Mouse (Mus musculus): ENCODE data around the gene Fam131a. TPM values are rescaled to one million over a fixed set of nuclear protein-coding genes. Genes with fewer than 3 reads are reported as not detected.

Gene Fam131a
- polyA plus RNA-seq, 1 experiment from 2014 or later: 58.5 TPM

- ATAC-seq (replicated peaks): no peak
- H3K27me3 ChIP-seq (replicated peaks): no peaks in the 10 kb centered on the region
- 74% methylated on average over 4 of the region's 4 CpGs for WGBS
- H3K4me1 ChIP-seq: peaks cover 7% of the 10 kb centered on the region
- H3K9me3 ChIP-seq: no peaks in the 10 kb centered on the region
- no peak overlapping the region for H3K4me3 ChIP-seq
- no peak overlapping the region for H3K9ac ChIP-seq
- H3K36me3 ChIP-seq (replicated peaks): peaks cover 11% of the 10 kb centered on the region; the same call in 1 of the 2 replicates
- no peak overlapping the region for H3K27ac ChIP-seq
- no peak overlapping the region for H3K4me2 ChIP-seq
These were observed 30.2 kb downstream of the Fam131a start for GRCm38 (mm10) chr16:20723247-20723646.

- Histone ChIP-seq H3K27ac (no peak overlapping the region), H3K36me3 (replicated peaks) (peaks cover 11% of the 10 kb centered on the region; the same call in 1 of the 2 replicates), H3K4me3 (no peak overlapping the region), H3K9ac (no peak overlapping the region), H3K4me1 (no peaks in the 10 kb centered on the region), H3K9me3 (no peaks in the 10 kb centered on the region), H3K27me3 (replicated peaks) (no peaks in the 10 kb centered on the region), H3K4me2 (no peak overlapping the region)
- peak; percentile 67 for ATAC-seq (replicated peaks)
- 41% methylated on average over 5 of the region's 5 CpGs for WGBS
These were observed 31.3 kb downstream of the Fam131a start for GRCm38 (mm10) chr16:20724338-20724748.

- Histone ChIP-seq H3K9ac (no peak overlapping the region), H3K27me3 (replicated peaks) (no peaks in the 10 kb centered on the region), H3K4me2 (no peak overlapping the region), H3K9me3 (no peaks in the 10 kb centered on the region), H3K27ac (no peak overlapping the region), H3K4me1 (no peaks in the 10 kb centered on the region), H3K36me3 (replicated peaks) (peaks cover 11% of the 10 kb centered on the region; the same call in 1 of the 2 replicates), H3K4me3 (no peak overlapping the region)
- WGBS: 81% methylated on average over 7 of the region's 7 CpGs
- ATAC-seq (replicated peaks): no peak
These were observed 32.3 kb downstream of the Fam131a start for GRCm38 (mm10) chr16:20725321-20725720.

GRCm38 (mm10) chr16:20725750-20726149 lies 32.7 kb downstream of the Fam131a start:
- Histone ChIP-seq H3K4me3 (no peak overlapping the region), H3K4me2 (no peak overlapping the region), H3K27ac (no peak overlapping the region), H3K4me1 (no peaks in the 10 kb centered on the region), H3K9ac (no peak overlapping the region), H3K36me3 (replicated peaks) (peaks cover 11% of the 10 kb centered on the region; the same call in 1 of the 2 replicates), H3K27me3 (replicated peaks) (no peaks in the 10 kb centered on the region), H3K9me3 (no peaks in the 10 kb centered on the region)
- WGBS: 82% methylated on average over 4 of the region's 4 CpGs
- no peak for ATAC-seq (replicated peaks)

- Histone ChIP-seq H3K9me3 (no peaks in the 10 kb centered on the region), H3K4me1 (no peaks in the 10 kb centered on the region), H3K36me3 (replicated peaks) (peaks cover 11% of the 10 kb centered on the region; the same call in 1 of the 2 replicates), H3K27ac (no peak overlapping the region), H3K27me3 (replicated peaks) (no peaks in the 10 kb centered on the region), H3K9ac (no peak overlapping the region), H3K4me3 (no peak overlapping the region), H3K4me2 (no peak overlapping the region)
- WGBS: 67% methylated on average over 1 of the region's 1 CpGs
- ATAC-seq (replicated peaks): no peak
These were observed 33.3 kb downstream of the Fam131a start for GRCm38 (mm10) chr16:20726384-20726783.

- ATAC-seq (replicated peaks): no peak
- Histone ChIP-seq H3K9ac (no peak overlapping the region), H3K4me1 (peaks cover 15% of the 10 kb centered on the region), H3K9me3 (no peaks in the 10 kb centered on the region), H3K27me3 (replicated peaks) (peaks cover 15% of the 10 kb centered on the region), H3K4me3 (no peak overlapping the region), H3K36me3 (replicated peaks) (no peaks in the 10 kb centered on the region), H3K27ac (no peak overlapping the region), H3K4me2 (no peak overlapping the region)
- WGBS: 40% methylated on average over 5 of the region's 5 CpGs
These were observed 37.3 kb downstream of the Fam131a start for GRCm38 (mm10) chr16:20730293-20730711.

GRCm38 (mm10) chr16:20731688-20732087 lies 38.6 kb downstream of the Fam131a start:
- H3K9ac ChIP-seq: no peak overlapping the region
- no peak overlapping the region for H3K4me2 ChIP-seq
- H3K4me1 ChIP-seq: peaks cover 15% of the 10 kb centered on the region
- no peaks in the 10 kb centered on the region for H3K36me3 ChIP-seq (replicated peaks)
- no peaks in the 10 kb centered on the region for H3K9me3 ChIP-seq
- ATAC-seq (replicated peaks): no peak
- no peak overlapping the region for H3K4me3 ChIP-seq
- H3K27ac ChIP-seq: 0 out of 2 replicates have a peak overlapping the region, but pooled peaks have one; percentile 67
- WGBS: 61% methylated on average over 5 of the region's 5 CpGs
- peaks cover 25% of the 10 kb centered on the region for H3K27me3 ChIP-seq (replicated peaks)

- ATAC-seq (replicated peaks): peak; percentile 50
- Histone ChIP-seq H3K27me3 (replicated peaks) (peaks cover 25% of the 10 kb centered on the region), H3K9me3 (no peaks in the 10 kb centered on the region), H3K4me2 (peak overlapping the region; percentile 89), H3K9ac (peak overlapping the region; percentile 84), H3K4me3 (peak overlapping the region; percentile 74), H3K27ac (peak overlapping the region; percentile 67), H3K36me3 (replicated peaks) (no peaks in the 10 kb centered on the region), H3K4me1 (peaks cover 15% of the 10 kb centered on the region)
- 0% methylated on average over 27 of the region's 30 CpGs for WGBS
These were observed 39.3 kb downstream of the Fam131a start for GRCm38 (mm10) chr16:20732251-20732924.

- no peaks in the 10 kb centered on the region for H3K36me3 ChIP-seq (replicated peaks)
- H3K27ac ChIP-seq: peak within 1 kb of the TSS; percentile 67
- under 1% methylated on average over 57 of the region's 70 CpGs for WGBS
- H3K27me3 ChIP-seq (replicated peaks): peaks cover 25% of the 10 kb centered on the region
- no peaks in the 10 kb centered on the region for H3K9me3 ChIP-seq
- peak within 1 kb of the TSS; percentile 74 for H3K4me3 ChIP-seq
- H3K9ac ChIP-seq: peak within 1 kb of the TSS; percentile 84
- peak within 1 kb of the TSS; percentile 89 for H3K4me2 ChIP-seq
- peaks cover 15% of the 10 kb centered on the region for H3K4me1 ChIP-seq
- peak; percentile 76 for ATAC-seq (replicated peaks)
These were observed 40.1 kb downstream of the Fam131a start, which contains the start of gene Chrd for GRCm38 (mm10) chr16:20732925-20733730. TSS of gene Chrd (plus strand) at chr16:20733127.

- H3K27ac ChIP-seq: no peak within 1 kb of the TSS
- ATAC-seq (replicated peaks): no peak
These were observed 41.0 kb downstream of the Fam131a start, which contains the start of gene Thpo for GRCm38 (mm10) chr16:20733731-20734730. TSS of gene Thpo (minus strand) at chr16:20734511.

GRCm38 (mm10) chr16:20735651-20736050 lies 42.6 kb downstream of the Fam131a start:
- Histone ChIP-seq H3K4me1 (peaks cover 15% of the 10 kb centered on the region), H3K4me3 (no peak overlapping the region), H3K27ac (no peak overlapping the region), H3K9ac (no peak overlapping the region), H3K36me3 (replicated peaks) (no peaks in the 10 kb centered on the region), H3K4me2 (no peak overlapping the region), H3K9me3 (no peaks in the 10 kb centered on the region), H3K27me3 (replicated peaks) (peaks cover 25% of the 10 kb centered on the region)
- ATAC-seq (replicated peaks): no peak
- WGBS: 72% methylated on average over 5 of the region's 5 CpGs

More at GRCm38 (mm10) chr16:20733731-20734730, 41.0 kb downstream of the Fam131a start, which contains the start of gene Thpo:
- 3% methylated on average over 45 of the region's 45 CpGs for WGBS
- H3K4me2 ChIP-seq: peak within 1 kb of the TSS; percentile 89
- H3K36me3 ChIP-seq (replicated peaks): no peaks in the 10 kb centered on the region
- H3K4me3 ChIP-seq: peak within 1 kb of the TSS; percentile 74
- H3K27me3 ChIP-seq (replicated peaks): peaks cover 25% of the 10 kb centered on the region
- peaks cover 15% of the 10 kb centered on the region for H3K4me1 ChIP-seq
- peak within 1 kb of the TSS; percentile 84 for H3K9ac ChIP-seq
- no peaks in the 10 kb centered on the region for H3K9me3 ChIP-seq

All from midbrain, embryonic 15.5 days (tissue).